Mouse (Mus musculus) lung, adult 2 months (tissue): Measurements from ENCODE around the gene Pop5.

Source experiments
- CTCF ChIP-seq: fragments of 200-500 bp; IDR thresholded peaks from 2 replicates; pipeline ENCODE4 v1.5.1; 2011; ENCODE audit warnings: mild to moderate bottlenecking, low read length, control low read depth; ENCODE audit not compliant: insufficient read depth
- POLR2A ChIP-seq: fragments of 200-500 bp; IDR thresholded peaks from 2 replicates; pipeline ENCODE4 v1.6.1; 2011; ENCODE audit warnings: low read depth, mild to moderate bottlenecking, control low read depth, low read length, borderline replicate concordance; ENCODE audit errors: extremely low read depth

DNA sequence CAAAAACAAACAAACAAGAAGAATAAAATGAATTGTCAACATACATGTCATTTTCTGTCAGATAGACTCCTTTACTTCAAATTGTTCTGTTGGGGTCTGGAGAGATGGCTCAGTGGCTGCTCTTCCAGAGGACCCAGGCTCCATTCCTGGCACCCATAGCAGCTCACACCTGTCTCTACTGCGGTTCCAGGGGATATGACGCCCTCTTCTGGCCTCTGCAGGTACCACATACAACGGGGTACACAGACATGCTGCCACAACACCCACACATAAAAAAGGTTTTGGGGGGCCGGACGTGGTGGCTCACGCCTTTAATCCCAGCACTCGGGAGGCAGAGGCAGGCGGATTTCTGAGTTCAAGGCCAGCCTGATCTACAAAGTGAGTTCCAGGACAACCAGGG lies 58.5 kb downstream of the Pop5 start:
- TF ChIP-seq CTCF, result no peak
- no peak for TF ChIP-seq POLR2A
